Mouse (Mus musculus): ENCODE measurements at regions not wholly inside any gene's neighbourhood (a gene's known extent, or its start where the extent isn't known, plus 50 kb on each side); places are given as distances from the start of the nearest gene placed in this dataset.
A peak's percentile ranks its signal among the peaks of the same experiment; 100 is the strongest.

DNA sequence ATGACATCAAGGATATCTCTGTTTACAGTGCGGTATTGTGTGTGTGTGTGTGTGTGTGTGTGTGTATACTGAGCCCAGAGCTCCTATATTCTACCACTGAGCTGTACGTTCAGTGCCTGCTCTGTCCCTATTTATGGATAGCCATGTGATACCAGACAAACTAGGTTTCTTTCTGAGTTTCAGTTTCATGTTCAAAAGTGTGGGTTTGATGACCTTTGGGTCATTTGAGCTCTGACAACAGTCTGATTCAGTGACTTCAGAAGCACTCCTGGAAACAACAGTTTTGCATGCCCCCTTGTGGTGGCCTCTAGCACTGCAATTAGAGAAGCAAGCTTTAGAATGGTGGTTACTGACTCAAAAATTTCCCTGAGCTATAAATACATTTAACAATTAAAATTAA is 50.9 kb upstream of the Tent2 start:
- ATAC-seq (ENCODE audit: poor library complexity, severe bottlenecking), result peak; percentile 92

DNA sequence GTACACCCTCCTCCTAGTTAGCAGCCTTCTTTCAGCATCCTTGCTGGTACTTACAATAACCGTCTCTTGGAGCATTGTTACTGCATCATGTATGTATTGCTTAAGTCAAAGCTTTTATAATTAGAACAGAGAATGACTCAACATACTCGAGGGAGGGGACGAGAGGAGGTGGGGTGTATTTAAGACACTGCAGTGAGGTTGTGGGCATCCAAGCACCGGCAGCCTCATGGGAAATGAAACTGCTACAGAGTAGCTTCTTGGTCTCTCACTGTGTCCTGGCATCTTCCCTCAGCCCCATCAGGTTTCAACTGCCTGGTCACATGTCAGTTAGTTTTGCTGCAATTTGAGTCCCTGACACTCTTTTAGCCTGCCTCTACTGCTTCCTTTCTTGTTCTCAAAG is 50.7 kb upstream of the Homer1 start:
- peak; percentile 88 for ATAC-seq (ENCODE audit: poor library complexity, severe bottlenecking)
